Mouse (Mus musculus): ENCODE results near the gene Slc8a2. TPM values are rescaled to one million over a fixed set of nuclear protein-coding genes. Genes with fewer than 3 reads are reported as not detected.
A peak's percentile ranks its signal among the peaks of the same experiment; 100 is the strongest.

The Slc8a2 gene
- polyA plus RNA-seq, 1 experiment = 0.02 TPM

DNA sequence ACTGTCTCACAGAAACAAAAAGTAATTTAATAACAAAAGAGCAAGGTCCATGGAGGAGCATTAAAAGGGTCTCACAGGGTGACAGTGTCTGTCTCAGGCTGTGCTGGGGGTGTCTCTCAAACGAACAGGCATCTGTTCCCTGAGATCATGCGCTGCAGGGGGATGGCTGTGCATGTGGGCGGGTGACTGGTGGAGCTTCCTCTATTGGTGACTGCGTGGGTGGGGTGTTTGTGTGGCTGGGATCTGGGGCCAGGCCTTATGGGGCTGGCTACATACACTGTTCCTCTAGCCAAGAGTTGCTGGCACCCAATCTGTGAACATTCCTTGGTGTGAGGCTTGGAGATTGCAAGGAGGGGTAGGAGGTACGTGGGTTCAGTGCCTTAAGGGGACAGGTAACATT lies 19.6 kb downstream of the Slc8a2 start:
- H3K36me3 ChIP-seq (ENCODE audit: control insufficient read depth, insufficient read depth) = no peaks in the 10 kb centered on the region
- H3K4me3 ChIP-seq = no peak overlapping the region
- TF ChIP-seq REST (IDR thresholded peaks at IDR 0.05; ENCODE audit: insufficient read depth, insufficient read length) (no peak), CEBPB (IDR thresholded peaks at IDR 0.05; ENCODE audit: insufficient read depth, poor library complexity, severe bottlenecking) (no peak), TCF12 (IDR thresholded peaks at IDR 0.05; ENCODE audit: insufficient read depth, poor library complexity, severe bottlenecking) (no peak), MYOD1 (IDR thresholded peaks at IDR 0.05; ENCODE audit: control insufficient read depth in 1 of 3, insufficient read length in 2 of 3, low read depth in 2 of 3) (no peak), TCF3 (IDR thresholded peaks at IDR 0.05; ENCODE audit: insufficient read length, low read depth) (no peak), SRF (IDR thresholded peaks at IDR 0.05; ENCODE audit: control insufficient read depth, insufficient read length, low read depth) (no peak), POLR2A (IDR thresholded peaks at IDR 0.05; ENCODE audit: insufficient read length, low read depth) (no peak), E2F4 (IDR thresholded peaks at IDR 0.05; ENCODE audit: insufficient read depth) (no peak), POLR2AphosphoS2 (IDR thresholded peaks at IDR 0.05; ENCODE audit: insufficient read length, low read depth) (no peak), MYOG (IDR thresholded peaks at IDR 0.05; ENCODE audit: control insufficient read depth in 1 of 3, insufficient read depth in 1 of 3, insufficient read length in 2 of 3, low read depth in 2 of 3) (no peak), MAX (IDR thresholded peaks at IDR 0.05; ENCODE audit: low read depth) (no peak)
- no peak overlapping the region for H3K4me2 ChIP-seq (ENCODE audit: low read depth)
- no peaks in the 10 kb centered on the region for H3K79me2 ChIP-seq (ENCODE audit: control insufficient read depth, insufficient read depth)
- peaks cover 13% of the 10 kb centered on the region for H3K27me3 ChIP-seq (ENCODE audit: control insufficient read depth, insufficient read depth, insufficient read length)
- no peak overlapping the region for H3ac ChIP-seq (ENCODE audit: control insufficient read depth, insufficient read length)

DNA sequence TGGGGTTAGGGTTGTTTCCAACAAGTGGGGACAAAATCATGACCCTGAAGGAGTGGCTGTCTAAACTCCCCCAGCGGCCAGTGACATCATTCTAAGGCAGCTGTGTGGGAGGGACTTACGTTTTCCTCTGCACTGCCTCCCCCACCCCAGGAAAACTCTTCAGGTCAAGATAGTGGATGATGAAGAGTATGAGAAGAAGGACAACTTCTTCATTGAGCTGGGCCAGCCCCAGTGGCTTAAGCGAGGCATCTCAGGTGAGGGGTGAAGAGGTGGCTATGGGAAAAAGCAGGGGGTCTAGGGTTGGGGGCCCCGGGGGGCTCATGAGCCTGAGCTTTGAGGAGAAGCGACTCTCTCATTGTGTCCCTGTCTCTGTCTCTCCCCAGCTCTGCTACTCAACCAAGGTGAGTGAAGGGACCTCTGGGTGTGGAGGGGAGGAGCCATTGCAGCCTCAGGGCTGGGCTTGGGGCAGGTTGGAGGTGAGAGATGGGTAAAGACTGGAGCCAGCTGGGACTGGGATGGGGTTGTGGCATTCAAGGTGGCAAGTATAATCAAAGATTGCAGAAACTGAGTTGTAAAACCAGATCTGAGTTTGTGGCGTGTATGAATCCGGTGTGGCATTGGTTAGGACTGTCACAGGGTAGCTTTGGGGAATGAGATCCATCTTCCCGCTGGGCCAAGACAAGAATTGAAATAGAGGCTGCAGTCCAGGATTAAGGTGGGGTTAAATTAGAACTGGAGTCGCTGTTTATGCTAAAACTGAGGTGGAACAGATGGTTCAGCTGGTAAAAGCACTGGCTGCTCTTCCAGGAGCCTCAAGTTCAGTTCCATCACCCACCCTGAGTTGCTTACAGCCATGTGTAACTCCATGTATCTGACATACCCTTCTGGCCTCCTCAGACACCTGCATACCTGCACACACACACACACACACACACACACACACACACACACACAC lies 20.8 kb downstream of the Slc8a2 start:
- no peak overlapping the region for H3K4me2 ChIP-seq (ENCODE audit: low read depth)
- H3K79me2 ChIP-seq (ENCODE audit: control insufficient read depth, insufficient read depth) = no peaks in the 10 kb centered on the region
- TF ChIP-seq E2F4 (IDR thresholded peaks at IDR 0.05; ENCODE audit: insufficient read depth) = no peak
- TF ChIP-seq POLR2AphosphoS2 (IDR thresholded peaks at IDR 0.05; ENCODE audit: insufficient read length, low read depth) = no peak
- TF ChIP-seq REST (IDR thresholded peaks at IDR 0.05; ENCODE audit: insufficient read depth, insufficient read length) = no peak
- no peak for TF ChIP-seq MAX (IDR thresholded peaks at IDR 0.05; ENCODE audit: low read depth)
- no peak for TF ChIP-seq TCF3 (IDR thresholded peaks at IDR 0.05; ENCODE audit: insufficient read length, low read depth)
- no peak for TF ChIP-seq MYOD1 (IDR thresholded peaks at IDR 0.05; ENCODE audit: control insufficient read depth in 1 of 3, insufficient read length in 2 of 3, low read depth in 2 of 3)
- no peak for TF ChIP-seq TCF12 (IDR thresholded peaks at IDR 0.05; ENCODE audit: insufficient read depth, poor library complexity, severe bottlenecking)
- TF ChIP-seq MYOG (IDR thresholded peaks at IDR 0.05; ENCODE audit: control insufficient read depth in 1 of 3, insufficient read depth in 1 of 3, insufficient read length in 2 of 3, low read depth in 2 of 3) = no peak
- TF ChIP-seq POLR2A (IDR thresholded peaks at IDR 0.05; ENCODE audit: insufficient read length, low read depth) = no peak
- TF ChIP-seq SRF (IDR thresholded peaks at IDR 0.05; ENCODE audit: control insufficient read depth, insufficient read length, low read depth) = no peak
- TF ChIP-seq USF1 (IDR thresholded peaks at IDR 0.05; ENCODE audit: low read depth) = no peak
- no peak for TF ChIP-seq CEBPB (IDR thresholded peaks at IDR 0.05; ENCODE audit: insufficient read depth, poor library complexity, severe bottlenecking)
- no peak overlapping the region for H3K4me3 ChIP-seq
- H3K36me3 ChIP-seq (ENCODE audit: control insufficient read depth, insufficient read depth) = no peaks in the 10 kb centered on the region
- H3ac ChIP-seq (ENCODE audit: control insufficient read depth, insufficient read length) = no peak overlapping the region
- H3K27me3 ChIP-seq (ENCODE audit: control insufficient read depth, insufficient read depth, insufficient read length) = peaks cover 5% of the 10 kb centered on the region

GRCm38 (mm10) chr7:16153522-16153921 lies 23.9 kb downstream of the Slc8a2 start:
- Histone ChIP-seq H3ac (ENCODE audit: control insufficient read depth, insufficient read length) (no peak overlapping the region), H3K4me2 (ENCODE audit: low read depth) (no peak overlapping the region), H3K79me2 (ENCODE audit: control insufficient read depth, insufficient read depth) (no peaks in the 10 kb centered on the region), H3K27me3 (ENCODE audit: control insufficient read depth, insufficient read depth, insufficient read length) (no peaks in the 10 kb centered on the region), H3K4me3 (no peak overlapping the region), H3K36me3 (ENCODE audit: control insufficient read depth, insufficient read depth) (no peaks in the 10 kb centered on the region)
- no peak for TF ChIP-seq TCF12 (IDR thresholded peaks at IDR 0.05; ENCODE audit: insufficient read depth, poor library complexity, severe bottlenecking)
- no peak for TF ChIP-seq USF1 (IDR thresholded peaks at IDR 0.05; ENCODE audit: low read depth)
- no peak for TF ChIP-seq CEBPB (IDR thresholded peaks at IDR 0.05; ENCODE audit: insufficient read depth, poor library complexity, severe bottlenecking)
- no peak for TF ChIP-seq REST (IDR thresholded peaks at IDR 0.05; ENCODE audit: insufficient read depth, insufficient read length)
- no peak for TF ChIP-seq POLR2AphosphoS2 (IDR thresholded peaks at IDR 0.05; ENCODE audit: insufficient read length, low read depth)
- no peak for TF ChIP-seq TCF3 (IDR thresholded peaks at IDR 0.05; ENCODE audit: insufficient read length, low read depth)
- no peak for TF ChIP-seq MAX (IDR thresholded peaks at IDR 0.05; ENCODE audit: low read depth)
- no peak for TF ChIP-seq SRF (IDR thresholded peaks at IDR 0.05; ENCODE audit: control insufficient read depth, insufficient read length, low read depth)
- TF ChIP-seq POLR2A (IDR thresholded peaks at IDR 0.05; ENCODE audit: insufficient read length, low read depth) = no peak
- TF ChIP-seq E2F4 (IDR thresholded peaks at IDR 0.05; ENCODE audit: insufficient read depth) = no peak
- no peak for TF ChIP-seq MYOG (IDR thresholded peaks at IDR 0.05; ENCODE audit: control insufficient read depth in 1 of 3, insufficient read depth in 1 of 3, insufficient read length in 2 of 3, low read depth in 2 of 3)
- TF ChIP-seq MYOD1 (IDR thresholded peaks at IDR 0.05; ENCODE audit: control insufficient read depth in 1 of 3, insufficient read length in 2 of 3, low read depth in 2 of 3) = no peak

DNA sequence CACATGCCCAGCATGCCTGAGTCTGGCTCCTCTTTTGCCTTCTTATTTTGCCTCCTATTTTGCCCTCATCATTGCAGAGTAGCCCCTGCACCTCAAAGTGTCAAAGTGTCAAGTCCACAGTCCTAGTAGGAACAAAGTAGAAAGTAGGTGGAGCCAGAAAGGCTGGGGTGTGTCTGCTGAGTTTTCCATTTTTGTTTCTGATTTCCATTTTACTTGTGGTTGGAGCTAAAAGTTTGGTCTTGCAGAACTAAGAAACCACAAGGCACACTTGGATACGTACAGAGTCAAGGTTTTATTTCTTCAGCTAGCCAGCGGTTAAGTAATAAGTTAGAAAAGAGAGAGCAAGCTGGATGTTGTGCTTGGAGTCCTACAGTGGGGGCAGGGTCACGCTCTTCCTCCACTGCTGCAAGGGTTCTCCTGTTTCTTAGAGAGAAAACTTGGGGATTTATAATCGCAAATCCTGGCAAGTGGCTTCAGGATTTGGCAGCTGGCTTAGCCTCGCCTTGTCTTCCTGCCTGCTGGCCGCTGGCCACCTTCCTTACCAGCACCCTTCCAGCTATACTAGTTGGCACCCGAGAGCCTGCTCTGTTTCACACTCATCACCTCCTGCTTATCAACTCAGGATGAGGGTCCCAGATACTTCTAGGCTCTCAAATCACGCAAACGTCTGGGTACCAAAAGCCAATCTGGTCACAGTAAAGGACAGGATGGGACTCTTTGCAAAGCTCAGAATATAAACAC lies 25.7 kb downstream of the Slc8a2 start:
- H3K79me2 ChIP-seq (ENCODE audit: control insufficient read depth, insufficient read depth) = no peaks in the 10 kb centered on the region
- no peak overlapping the region for H3K4me3 ChIP-seq
- no peaks in the 10 kb centered on the region for H3K36me3 ChIP-seq (ENCODE audit: control insufficient read depth, insufficient read depth)
- peak overlapping the region; percentile 30 for H3K4me2 ChIP-seq (ENCODE audit: low read depth)
- TF ChIP-seq MYOG (IDR thresholded peaks at IDR 0.05; ENCODE audit: control insufficient read depth in 1 of 3, insufficient read depth in 1 of 3, insufficient read length in 2 of 3, low read depth in 2 of 3) (no peak), TCF3 (IDR thresholded peaks at IDR 0.05; ENCODE audit: insufficient read length, low read depth) (no peak), CEBPB (IDR thresholded peaks at IDR 0.05; ENCODE audit: insufficient read depth, poor library complexity, severe bottlenecking) (no peak), SRF (IDR thresholded peaks at IDR 0.05; ENCODE audit: control insufficient read depth, insufficient read length, low read depth) (no peak), TCF12 (IDR thresholded peaks at IDR 0.05; ENCODE audit: insufficient read depth, poor library complexity, severe bottlenecking) (no peak), E2F4 (IDR thresholded peaks at IDR 0.05; ENCODE audit: insufficient read depth) (no peak), MYOD1 (IDR thresholded peaks at IDR 0.05; ENCODE audit: control insufficient read depth in 1 of 3, insufficient read length in 2 of 3, low read depth in 2 of 3) (no peak), POLR2AphosphoS2 (IDR thresholded peaks at IDR 0.05; ENCODE audit: insufficient read length, low read depth) (no peak), MAX (IDR thresholded peaks at IDR 0.05; ENCODE audit: low read depth) (no peak), REST (IDR thresholded peaks at IDR 0.05; ENCODE audit: insufficient read depth, insufficient read length) (no peak), POLR2A (IDR thresholded peaks at IDR 0.05; ENCODE audit: insufficient read length, low read depth) (no peak), USF1 (IDR thresholded peaks at IDR 0.05; ENCODE audit: low read depth) (no peak)
- H3ac ChIP-seq (ENCODE audit: control insufficient read depth, insufficient read length) = no peak overlapping the region
- H3K27me3 ChIP-seq (ENCODE audit: control insufficient read depth, insufficient read depth, insufficient read length) = no peaks in the 10 kb centered on the region

All from myocyte (in vitro differentiated cells).